Mouse (Mus musculus): Measurements from ENCODE around the gene Vstm5.

- TF ChIP-seq EP300 (IDR thresholded peaks at IDR 0.05), result no peak
- no peak for TF ChIP-seq CTCF (IDR thresholded peaks at IDR 0.05)
Measured at GRCm38 (mm10) chr9:15213695-15214094, 25.1 kb upstream of the Vstm5 start.
